Mouse (Mus musculus): ENCODE data around the gene Coil. TPM values are rescaled to one million over a fixed set of nuclear protein-coding genes. Genes with fewer than 3 reads are reported as not detected.

Coil gene
- polyA plus RNA-seq, 1 experiment from 2014 or later = 4.6 TPM

- Histone ChIP-seq H3K27ac (ENCODE audit: low read depth, low read length) (no peak overlapping the region), H3K9ac (ENCODE audit: low read depth, low read length) (0 out of 2 replicates have a peak overlapping the region, but pooled peaks have one; percentile 85), H3K36me3 (ENCODE audit: control insufficient read depth, insufficient read depth) (peaks cover 25% of the 10 kb centered on the region), H3K4me1 (replicated peaks; ENCODE audit: control insufficient read depth, insufficient read depth, low read length) (peaks cover 2% of the 10 kb centered on the region), H3K4me3 (ENCODE audit: low read depth, low read length) (peak overlapping the region; percentile 85), H3K4me2 (replicated peaks; ENCODE audit: low read depth) (peak overlapping the region; percentile 79), H3K9me3 (ENCODE audit: control insufficient read depth) (no peaks in the 10 kb centered on the region), H3K27me3 (replicated peaks; ENCODE audit: control insufficient read depth, insufficient read depth, low read length) (no peaks in the 10 kb centered on the region)
- 88% methylated on average over 7 of the region's 7 CpGs for WGBS
- TF ChIP-seq CTCF (IDR thresholded peaks at IDR 0.05; ENCODE audit: low read depth) = no peak
- ATAC-seq = no peak
These were observed 31.5 kb downstream of the Coil start for GRCm38 (mm10) chr11:89001569-89001968.

GRCm38 (mm10) chr11:89002068-89002467, 32.0 kb downstream of the Coil start:
- H3K9ac ChIP-seq (ENCODE audit: low read depth, low read length) = peak overlapping the region; percentile 37; the same call in 1 of the 2 replicates
- no peak for ATAC-seq
- WGBS = 56% methylated on average over 5 of the region's 5 CpGs

DNA sequence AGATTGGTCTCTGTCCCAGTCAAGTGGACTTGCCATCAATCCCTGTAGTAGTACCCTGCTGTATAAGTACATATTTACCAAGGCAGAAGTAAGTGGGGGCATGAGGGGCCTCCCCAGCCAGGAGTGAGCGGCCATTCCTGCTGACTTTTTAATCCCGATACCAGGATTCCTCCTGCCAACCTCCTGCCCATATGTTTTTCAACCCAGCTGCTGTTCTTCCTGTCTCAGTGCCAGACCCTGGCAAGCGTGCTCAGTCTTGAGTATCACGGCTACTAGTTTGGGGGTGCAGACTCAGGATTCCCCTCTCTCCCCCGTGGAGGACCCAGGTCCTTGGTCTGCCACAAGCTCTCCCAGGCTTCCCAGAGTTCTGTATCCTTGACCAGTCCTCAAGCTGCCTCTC, 32.6 kb downstream of the Coil start:
- no peak for TF ChIP-seq CTCF (IDR thresholded peaks at IDR 0.05; ENCODE audit: low read depth)
- peak overlapping the region; percentile 37; the same call in 1 of the 2 replicates for H3K9ac ChIP-seq (ENCODE audit: low read depth, low read length)
- H3K4me3 ChIP-seq (ENCODE audit: low read depth, low read length) = peak overlapping the region; percentile 31
- peaks cover 2% of the 10 kb centered on the region for H3K4me1 ChIP-seq (replicated peaks; ENCODE audit: control insufficient read depth, insufficient read depth, low read length)
- no peaks in the 10 kb centered on the region for H3K9me3 ChIP-seq (ENCODE audit: control insufficient read depth)
- no peaks in the 10 kb centered on the region for H3K27me3 ChIP-seq (replicated peaks; ENCODE audit: control insufficient read depth, insufficient read depth, low read length)
- no peak for ATAC-seq
- H3K36me3 ChIP-seq (ENCODE audit: control insufficient read depth, insufficient read depth) = peaks cover 26% of the 10 kb centered on the region
- H3K27ac ChIP-seq (ENCODE audit: low read depth, low read length) = peak overlapping the region; percentile 64; the same call in 1 of the 2 replicates
- peak overlapping the region; percentile 79 for H3K4me2 ChIP-seq (replicated peaks; ENCODE audit: low read depth)
- 55% methylated on average over 5 of the region's 5 CpGs for WGBS

More at GRCm38 (mm10) chr11:89002068-89002467, 32.0 kb downstream of the Coil start:
- Histone ChIP-seq H3K27me3 (replicated peaks; ENCODE audit: control insufficient read depth, insufficient read depth, low read length) (no peaks in the 10 kb centered on the region), H3K9me3 (ENCODE audit: control insufficient read depth) (no peaks in the 10 kb centered on the region), H3K4me1 (replicated peaks; ENCODE audit: control insufficient read depth, insufficient read depth, low read length) (peaks cover 2% of the 10 kb centered on the region), H3K4me3 (ENCODE audit: low read depth, low read length) (peak overlapping the region; percentile 31), H3K36me3 (ENCODE audit: control insufficient read depth, insufficient read depth) (peaks cover 26% of the 10 kb centered on the region), H3K27ac (ENCODE audit: low read depth, low read length) (peak overlapping the region; percentile 64; the same call in 1 of the 2 replicates), H3K4me2 (replicated peaks; ENCODE audit: low read depth) (peak overlapping the region; percentile 79)
- no peak for TF ChIP-seq CTCF (IDR thresholded peaks at IDR 0.05; ENCODE audit: low read depth)

- TF ChIP-seq CTCF (IDR thresholded peaks at IDR 0.05; ENCODE audit: low read depth) = no peak
- Histone ChIP-seq H3K27ac (ENCODE audit: low read depth, low read length) (peak overlapping the region; percentile 64; the same call in 1 of the 2 replicates), H3K4me1 (replicated peaks; ENCODE audit: control insufficient read depth, insufficient read depth, low read length) (peaks cover 2% of the 10 kb centered on the region), H3K36me3 (ENCODE audit: control insufficient read depth, insufficient read depth) (peaks cover 27% of the 10 kb centered on the region), H3K9me3 (ENCODE audit: control insufficient read depth) (no peaks in the 10 kb centered on the region), H3K4me2 (replicated peaks; ENCODE audit: low read depth) (peak overlapping the region; percentile 79), H3K4me3 (ENCODE audit: low read depth, low read length) (peak overlapping the region; percentile 31), H3K9ac (ENCODE audit: low read depth, low read length) (peak overlapping the region; percentile 37; the same call in 1 of the 2 replicates), H3K27me3 (replicated peaks; ENCODE audit: control insufficient read depth, insufficient read depth, low read length) (no peaks in the 10 kb centered on the region)
- ATAC-seq = no peak
- 28% methylated on average over 6 of the region's 6 CpGs for WGBS
These were observed 33.0 kb downstream of the Coil start for GRCm38 (mm10) chr11:89003078-89003477.

DNA sequence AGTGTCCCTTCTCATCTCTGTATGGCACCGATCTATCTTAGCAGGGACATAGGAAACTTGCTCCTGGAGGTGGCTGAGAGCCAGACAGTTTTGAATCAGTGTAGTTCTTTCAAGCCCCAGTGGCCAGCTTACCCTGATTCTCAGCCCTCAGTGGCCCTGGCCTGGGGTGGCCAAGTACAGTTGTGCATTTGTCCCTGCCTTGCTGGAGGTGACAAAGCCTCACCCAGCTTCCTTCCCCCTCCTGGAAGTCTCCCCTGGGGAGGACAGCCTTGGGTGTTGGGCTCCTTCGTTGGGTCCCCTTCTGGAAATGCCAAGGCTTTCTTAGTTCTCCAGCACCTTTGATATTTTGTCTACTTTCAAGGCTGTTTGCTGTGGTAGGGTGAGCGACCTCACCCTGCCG, 33.7 kb downstream of the Coil start:
- Histone ChIP-seq H3K4me2 (replicated peaks; ENCODE audit: low read depth) (peak overlapping the region; percentile 79), H3K9me3 (ENCODE audit: control insufficient read depth) (no peaks in the 10 kb centered on the region), H3K4me3 (ENCODE audit: low read depth, low read length) (no peak overlapping the region), H3K9ac (ENCODE audit: low read depth, low read length) (no peak overlapping the region), H3K4me1 (replicated peaks; ENCODE audit: control insufficient read depth, insufficient read depth, low read length) (peaks cover 2% of the 10 kb centered on the region), H3K36me3 (ENCODE audit: control insufficient read depth, insufficient read depth) (peaks cover 33% of the 10 kb centered on the region), H3K27ac (ENCODE audit: low read depth, low read length) (no peak overlapping the region), H3K27me3 (replicated peaks; ENCODE audit: control insufficient read depth, insufficient read depth, low read length) (no peaks in the 10 kb centered on the region)
- WGBS = 60% methylated on average over 4 of the region's 4 CpGs
- no peak for ATAC-seq
- no peak for TF ChIP-seq CTCF (IDR thresholded peaks at IDR 0.05; ENCODE audit: low read depth)

- no peak overlapping the region for H3K9ac ChIP-seq (ENCODE audit: low read depth, low read length)
- peaks cover 44% of the 10 kb centered on the region for H3K36me3 ChIP-seq (ENCODE audit: control insufficient read depth, insufficient read depth)
- TF ChIP-seq CTCF (IDR thresholded peaks at IDR 0.05; ENCODE audit: low read depth) = no peak
- peaks cover 2% of the 10 kb centered on the region for H3K4me1 ChIP-seq (replicated peaks; ENCODE audit: control insufficient read depth, insufficient read depth, low read length)
- no peak overlapping the region for H3K4me3 ChIP-seq (ENCODE audit: low read depth, low read length)
- ATAC-seq = no peak
- H3K27ac ChIP-seq (ENCODE audit: low read depth, low read length) = no peak overlapping the region
- H3K27me3 ChIP-seq (replicated peaks; ENCODE audit: control insufficient read depth, insufficient read depth, low read length) = no peaks in the 10 kb centered on the region
- no peaks in the 10 kb centered on the region for H3K9me3 ChIP-seq (ENCODE audit: control insufficient read depth)
- H3K4me2 ChIP-seq (replicated peaks; ENCODE audit: low read depth) = no peak overlapping the region
- WGBS = 75% methylated on average over 5 of the region's 5 CpGs
These were observed 35.4 kb downstream of the Coil start for GRCm38 (mm10) chr11:89005473-89005872.
